Mouse (Mus musculus): ENCODE measurements at regions not wholly inside any gene's neighbourhood (a gene's known extent, or its start where the extent isn't known, plus 50 kb on each side); places are given as distances from the start of the nearest gene placed in this dataset.

DNA sequence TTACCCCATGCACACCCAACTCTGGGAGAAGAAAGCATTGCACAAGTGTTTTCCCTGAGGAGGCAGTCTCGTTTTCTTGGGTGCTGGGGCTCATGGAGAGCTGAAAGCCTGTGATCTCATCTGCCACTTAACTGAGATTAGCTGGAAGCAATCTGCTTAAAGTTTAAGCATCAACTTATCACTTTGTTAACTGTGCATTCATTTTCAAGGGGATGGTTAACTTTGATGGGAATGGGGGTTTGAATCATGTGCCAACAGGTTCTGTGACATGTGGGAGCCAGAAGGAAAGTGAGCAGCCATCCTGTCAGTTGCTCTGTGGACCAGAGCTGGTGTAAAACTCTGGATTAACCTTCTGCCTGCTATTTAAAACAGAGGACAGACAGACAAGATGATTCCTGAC is 315.2 kb upstream of the Plxna2 start:
- Histone ChIP-seq H3K9ac (ENCODE audit: low read depth, low read length) (no peak overlapping the region), H3K9me3 (replicated peaks; ENCODE audit: control insufficient read depth, low read length, poor library complexity, severe bottlenecking) (no peaks in the 10 kb centered on the region), H3K27ac (ENCODE audit: low read length) (no peak overlapping the region), H3K27me3 (ENCODE audit: control insufficient read depth, insufficient read depth, low read depth, low read length) (no peaks in the 10 kb centered on the region), H3K36me3 (ENCODE audit: control insufficient read depth, insufficient read depth, low read length) (no peaks in the 10 kb centered on the region), H3K4me3 (ENCODE audit: low read depth, low read length) (no peak overlapping the region), H3K4me1 (ENCODE audit: control insufficient read depth, insufficient read depth, low read length) (no peaks in the 10 kb centered on the region), H3K4me2 (ENCODE audit: low read length) (no peak overlapping the region)
- 30% methylated on average over 1 of the region's 1 CpGs for WGBS
- ATAC-seq, result no peak

GRCm38 (mm10) chr1:194281941-194282340 is 336.1 kb upstream of the Plxna2 start:
- WGBS, result 59% methylated on average over 3 of the region's 3 CpGs
- Histone ChIP-seq H3K27ac (ENCODE audit: low read length) (no peak overlapping the region), H3K4me2 (ENCODE audit: low read length) (no peak overlapping the region), H3K36me3 (ENCODE audit: control insufficient read depth, insufficient read depth, low read length) (no peaks in the 10 kb centered on the region), H3K4me3 (ENCODE audit: low read depth, low read length) (no peak overlapping the region), H3K27me3 (ENCODE audit: control insufficient read depth, insufficient read depth, low read depth, low read length) (no peaks in the 10 kb centered on the region), H3K4me1 (ENCODE audit: control insufficient read depth, insufficient read depth, low read length) (no peaks in the 10 kb centered on the region), H3K9ac (ENCODE audit: low read depth, low read length) (no peak overlapping the region), H3K9me3 (replicated peaks; ENCODE audit: control insufficient read depth, low read length, poor library complexity, severe bottlenecking) (no peaks in the 10 kb centered on the region)
- no peak for ATAC-seq

GRCm38 (mm10) chr1:194268028-194268427 is 350.0 kb upstream of the Plxna2 start:
- Histone ChIP-seq H3K9me3 (replicated peaks; ENCODE audit: control insufficient read depth, low read length, poor library complexity, severe bottlenecking) (no peaks in the 10 kb centered on the region), H3K9ac (ENCODE audit: low read depth, low read length) (no peak overlapping the region), H3K4me3 (ENCODE audit: low read depth, low read length) (no peak overlapping the region), H3K27me3 (ENCODE audit: control insufficient read depth, insufficient read depth, low read depth, low read length) (no peaks in the 10 kb centered on the region), H3K36me3 (ENCODE audit: control insufficient read depth, insufficient read depth, low read length) (no peaks in the 10 kb centered on the region), H3K4me1 (ENCODE audit: control insufficient read depth, insufficient read depth, low read length) (no peaks in the 10 kb centered on the region), H3K27ac (ENCODE audit: low read length) (no peak overlapping the region), H3K4me2 (ENCODE audit: low read length) (no peak overlapping the region)
- ATAC-seq, result no peak

DNA sequence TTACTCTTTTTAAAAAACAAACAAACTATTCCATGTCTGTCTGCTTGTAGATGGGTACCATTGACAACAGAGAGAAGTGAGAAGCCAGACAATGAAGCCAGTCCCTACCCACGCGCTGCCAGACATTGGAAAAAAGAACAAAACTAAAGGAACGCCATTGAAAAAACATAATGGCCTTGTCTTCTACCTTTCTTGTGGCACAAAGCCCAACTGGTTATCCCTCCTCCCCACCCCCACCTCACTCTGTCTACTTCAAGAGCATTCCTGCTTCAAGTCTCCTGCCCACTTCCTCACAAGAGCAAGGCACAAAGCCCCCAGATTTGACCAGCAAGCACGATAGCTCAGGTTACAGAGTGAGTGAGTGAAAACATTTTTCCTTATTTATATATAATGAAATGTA is 355.6 kb upstream of the Plxna2 start:
- H3K9ac ChIP-seq (ENCODE audit: low read depth, low read length), result no peak overlapping the region
- no peak overlapping the region for H3K27ac ChIP-seq (ENCODE audit: low read length)
- no peaks in the 10 kb centered on the region for H3K36me3 ChIP-seq (ENCODE audit: control insufficient read depth, insufficient read depth, low read length)
- no peak overlapping the region for H3K4me2 ChIP-seq (ENCODE audit: low read length)
- no peak overlapping the region for H3K4me3 ChIP-seq (ENCODE audit: low read depth, low read length)
- no peak for ATAC-seq
- H3K9me3 ChIP-seq (replicated peaks; ENCODE audit: control insufficient read depth, low read length, poor library complexity, severe bottlenecking), result no peaks in the 10 kb centered on the region
- WGBS, result 35% methylated on average over 4 of the region's 4 CpGs
- no peaks in the 10 kb centered on the region for H3K27me3 ChIP-seq (ENCODE audit: control insufficient read depth, insufficient read depth, low read depth, low read length)
- H3K4me1 ChIP-seq (ENCODE audit: control insufficient read depth, insufficient read depth, low read length), result no peaks in the 10 kb centered on the region

- Histone ChIP-seq H3K27ac (ENCODE audit: low read length) (no peak overlapping the region), H3K4me2 (ENCODE audit: low read length) (no peak overlapping the region), H3K27me3 (ENCODE audit: control insufficient read depth, insufficient read depth, low read depth, low read length) (no peaks in the 10 kb centered on the region), H3K36me3 (ENCODE audit: control insufficient read depth, insufficient read depth, low read length) (no peaks in the 10 kb centered on the region), H3K9ac (ENCODE audit: low read depth, low read length) (no peak overlapping the region), H3K4me1 (ENCODE audit: control insufficient read depth, insufficient read depth, low read length) (no peaks in the 10 kb centered on the region), H3K4me3 (ENCODE audit: low read depth, low read length) (no peak overlapping the region), H3K9me3 (replicated peaks; ENCODE audit: control insufficient read depth, low read length, poor library complexity, severe bottlenecking) (no peaks in the 10 kb centered on the region)
- 82% methylated on average over 3 of the region's 3 CpGs for WGBS
- no peak for ATAC-seq
Observed at GRCm38 (mm10) chr1:194259957-194260356, 358.1 kb upstream of the Plxna2 start.

DNA sequence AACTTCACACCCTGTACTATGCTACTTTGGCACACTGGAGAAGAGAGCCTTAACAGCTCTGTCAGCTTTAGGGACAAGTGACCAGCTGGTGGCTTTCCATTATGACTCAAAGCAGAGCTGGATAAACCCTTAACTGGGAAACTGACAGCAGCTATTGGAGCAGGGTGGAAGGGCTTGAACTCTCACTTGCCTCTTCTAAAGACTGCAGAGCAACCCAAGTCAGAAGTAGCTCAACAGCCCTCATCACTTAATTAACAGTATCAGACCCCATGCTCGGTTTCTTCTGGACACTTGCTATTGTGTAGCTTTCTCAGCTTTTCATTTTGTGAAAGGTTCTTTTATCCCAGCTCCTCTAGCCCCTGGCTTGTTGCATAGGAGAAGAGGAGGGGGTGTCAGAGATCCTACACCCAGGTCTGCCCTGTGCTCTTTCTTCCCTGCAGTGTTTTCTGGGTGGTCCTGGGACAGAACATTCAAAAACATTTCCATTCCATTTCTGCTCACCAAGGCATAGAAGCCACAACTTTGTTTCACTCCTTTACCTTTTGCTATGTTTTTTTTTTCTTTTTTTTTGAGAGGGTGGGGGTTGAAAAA is 373.1 kb upstream of the Plxna2 start:
- Histone ChIP-seq H3K4me3 (ENCODE audit: low read depth, low read length) (no peak overlapping the region), H3K4me1 (ENCODE audit: control insufficient read depth, insufficient read depth, low read length) (no peaks in the 10 kb centered on the region), H3K9me3 (replicated peaks; ENCODE audit: control insufficient read depth, low read length, poor library complexity, severe bottlenecking) (no peaks in the 10 kb centered on the region), H3K27ac (ENCODE audit: low read length) (no peak overlapping the region), H3K36me3 (ENCODE audit: control insufficient read depth, insufficient read depth, low read length) (no peaks in the 10 kb centered on the region), H3K27me3 (ENCODE audit: control insufficient read depth, insufficient read depth, low read depth, low read length) (no peaks in the 10 kb centered on the region), H3K9ac (ENCODE audit: low read depth, low read length) (no peak overlapping the region), H3K4me2 (ENCODE audit: low read length) (no peak overlapping the region)
- no peak for ATAC-seq
- 14% methylated on average over 1 of the region's 1 CpGs for whole genome bisulfite sequencing

- Histone ChIP-seq H3K9ac (ENCODE audit: low read depth, low read length) (no peak overlapping the region), H3K27ac (ENCODE audit: low read length) (no peak overlapping the region), H3K4me1 (ENCODE audit: control insufficient read depth, insufficient read depth, low read length) (no peaks in the 10 kb centered on the region), H3K9me3 (replicated peaks; ENCODE audit: control insufficient read depth, low read length, poor library complexity, severe bottlenecking) (no peaks in the 10 kb centered on the region), H3K27me3 (ENCODE audit: control insufficient read depth, insufficient read depth, low read depth, low read length) (no peaks in the 10 kb centered on the region), H3K4me3 (ENCODE audit: low read depth, low read length) (no peak overlapping the region), H3K4me2 (ENCODE audit: low read length) (no peak overlapping the region), H3K36me3 (ENCODE audit: control insufficient read depth, insufficient read depth, low read length) (no peaks in the 10 kb centered on the region)
- ATAC-seq, result no peak
Observed at GRCm38 (mm10) chr1:194241111-194241510, 376.9 kb upstream of the Plxna2 start.

DNA sequence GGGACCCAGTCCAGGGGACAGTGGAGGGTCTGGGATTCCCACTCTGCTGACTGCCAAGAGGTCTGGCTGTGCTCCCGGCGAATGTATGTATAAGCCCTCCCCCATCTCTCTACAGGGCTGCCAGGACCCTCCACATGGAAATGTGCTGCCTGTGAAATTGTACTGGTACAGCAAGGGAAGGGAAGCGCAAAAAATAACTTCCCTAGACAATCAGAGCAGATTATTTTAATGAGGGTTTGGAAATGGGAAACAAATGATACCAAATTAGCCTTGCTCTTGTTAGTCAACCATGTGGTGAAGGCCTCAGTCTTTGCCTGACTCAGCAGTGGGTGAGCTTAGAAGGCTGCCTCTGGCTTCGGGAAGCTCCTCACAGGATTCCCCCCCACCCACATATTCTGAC is 386.8 kb upstream of the Plxna2 start:
- Histone ChIP-seq H3K36me3 (ENCODE audit: control insufficient read depth, insufficient read depth, low read length) (no peaks in the 10 kb centered on the region), H3K27ac (ENCODE audit: low read length) (no peak overlapping the region), H3K4me1 (ENCODE audit: control insufficient read depth, insufficient read depth, low read length) (peaks cover 21% of the 10 kb centered on the region), H3K9me3 (replicated peaks; ENCODE audit: control insufficient read depth, low read length, poor library complexity, severe bottlenecking) (no peaks in the 10 kb centered on the region), H3K4me2 (ENCODE audit: low read length) (no peak overlapping the region), H3K4me3 (ENCODE audit: low read depth, low read length) (no peak overlapping the region), H3K9ac (ENCODE audit: low read depth, low read length) (no peak overlapping the region), H3K27me3 (ENCODE audit: control insufficient read depth, insufficient read depth, low read depth, low read length) (no peaks in the 10 kb centered on the region)
- WGBS, result 40% methylated on average over 4 of the region's 4 CpGs
- ATAC-seq, result peak; percentile 81

DNA sequence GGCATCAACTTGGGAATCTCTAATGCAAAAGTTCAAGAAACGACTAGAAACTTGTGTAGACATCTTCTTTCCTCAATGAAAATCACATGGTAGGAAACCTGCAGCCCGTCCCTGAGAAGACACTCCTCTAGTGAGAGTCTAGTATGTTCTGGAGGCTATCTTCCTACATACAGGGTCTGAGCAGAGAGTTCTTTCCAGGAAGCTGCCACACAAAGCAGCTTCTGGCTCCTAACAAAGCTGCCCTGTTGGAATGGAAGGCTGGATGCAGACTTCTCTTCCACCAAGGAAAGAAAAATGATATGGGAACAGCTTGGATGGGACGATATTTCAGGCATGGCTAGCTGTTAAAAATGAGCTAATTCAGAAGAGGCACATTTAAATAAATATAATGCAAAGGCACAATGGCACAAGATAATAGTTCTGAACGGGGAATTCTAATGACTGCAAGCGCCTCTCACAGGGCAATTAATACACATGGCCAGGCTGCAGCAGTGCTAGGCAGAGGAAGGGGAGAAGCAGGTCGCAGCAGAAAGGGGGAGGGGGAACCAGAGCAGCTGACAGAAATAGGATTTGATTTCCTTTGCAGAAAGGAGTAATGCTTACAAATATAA is 391.4 kb upstream of the Plxna2 start:
- H3K9ac ChIP-seq (ENCODE audit: low read depth, low read length), result no peak overlapping the region
- no peaks in the 10 kb centered on the region for H3K36me3 ChIP-seq (ENCODE audit: control insufficient read depth, insufficient read depth, low read length)
- H3K27me3 ChIP-seq (ENCODE audit: control insufficient read depth, insufficient read depth, low read depth, low read length), result no peaks in the 10 kb centered on the region
- H3K4me1 ChIP-seq (ENCODE audit: control insufficient read depth, insufficient read depth, low read length), result peaks cover 35% of the 10 kb centered on the region
- no peak overlapping the region; the same call in 1 of the 2 replicates for H3K4me2 ChIP-seq (ENCODE audit: low read length)
- H3K4me3 ChIP-seq (ENCODE audit: low read depth, low read length), result no peak overlapping the region
- peak overlapping the region; percentile 62; the same call in 1 of the 2 replicates for H3K27ac ChIP-seq (ENCODE audit: low read length)
- peak; percentile 69 for ATAC-seq
- no peaks in the 10 kb centered on the region for H3K9me3 ChIP-seq (replicated peaks; ENCODE audit: control insufficient read depth, low read length, poor library complexity, severe bottlenecking)
- WGBS, result 18% methylated on average over 6 of the region's 6 CpGs

Data from midbrain, embryonic 16.5 days (tissue).